Mouse (Mus musculus) mouse embryonic stem cell (cell line): Measurements from ENCODE around the gene Magoh.

Source experiments
- in situ Hi-C, 2 experiments: fragments of 300-500 bp; cut with MboI; formaldehyde crosslinking; loops; 1 replicate in 1 of 2; 3 replicates in 1 of 2; pipeline ENCODE4 v1.14.3; 2019 to 2020; ENCODE audit warnings: low sequenced_read_pairs in 2 of 2, low pct_unique_long_range_greater_than_20kb in 1 of 2, mixed read lengths in 1 of 2; ENCODE audit not compliant: unreplicated experiment in 1 of 2

Gene Magoh

DNA sequence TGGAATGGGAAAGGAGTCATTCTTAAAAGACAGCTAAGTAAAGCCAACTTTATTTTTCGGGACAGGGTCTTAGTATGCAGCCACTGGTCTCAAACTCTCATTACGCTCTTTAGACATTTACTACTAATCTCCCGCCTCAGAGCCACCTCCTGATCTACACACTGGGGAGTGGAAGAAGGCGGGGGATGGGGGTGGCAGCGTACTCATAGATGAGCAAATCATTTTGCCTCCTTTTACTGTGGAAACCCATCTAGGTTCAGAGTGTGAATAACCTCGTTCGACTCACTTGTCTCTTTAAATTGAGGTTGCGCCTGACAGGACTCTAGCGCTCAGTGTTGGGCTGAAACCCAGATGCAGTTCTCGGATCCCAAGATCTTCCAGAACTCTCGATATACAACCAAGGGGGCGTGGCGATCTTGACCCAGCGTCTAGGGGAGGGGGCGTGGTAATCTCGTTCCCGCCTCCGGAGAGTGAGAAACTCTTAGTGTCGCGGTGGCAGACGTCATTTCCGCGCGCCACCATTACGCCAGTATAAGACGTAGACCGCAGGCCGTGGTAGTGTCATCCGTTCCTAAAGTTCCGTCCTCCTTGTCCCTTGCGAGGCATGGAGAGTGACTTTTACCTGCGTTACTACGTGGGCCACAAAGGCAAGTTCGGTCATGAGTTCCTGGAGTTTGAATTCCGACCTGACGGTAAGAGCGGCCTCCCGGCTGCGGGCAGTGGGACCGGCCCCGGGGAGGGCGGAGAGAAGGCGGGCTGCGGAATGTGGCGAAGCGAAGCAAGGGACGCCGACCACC is at the start of gene Magoh:
TSS of gene Magoh (plus strand) at position 502 of the 797 bp plus-strand sequence.
- in situ Hi-C loops = no loop called here

DNA sequence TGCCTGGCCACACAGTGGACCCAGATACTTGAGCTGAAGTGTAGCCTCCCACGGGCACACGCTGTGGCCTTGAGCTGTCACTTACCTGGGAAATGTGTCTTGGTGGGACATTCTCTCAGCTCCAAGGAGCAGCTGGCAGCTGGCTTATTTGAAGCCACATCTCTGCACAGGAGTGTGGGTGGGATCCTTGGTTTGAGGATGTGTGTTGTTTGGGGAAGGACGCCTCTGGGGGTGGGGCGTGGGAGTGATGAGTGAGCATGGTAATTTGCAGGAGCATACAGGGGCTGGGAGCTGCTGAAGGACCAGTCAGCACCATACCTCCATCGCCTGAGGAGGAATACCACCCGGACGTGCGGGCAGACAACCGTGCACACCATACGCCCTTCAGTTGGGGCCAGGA is 49.4 kb upstream of the Magoh start:
- in situ Hi-C loops = no loop called here

DNA sequence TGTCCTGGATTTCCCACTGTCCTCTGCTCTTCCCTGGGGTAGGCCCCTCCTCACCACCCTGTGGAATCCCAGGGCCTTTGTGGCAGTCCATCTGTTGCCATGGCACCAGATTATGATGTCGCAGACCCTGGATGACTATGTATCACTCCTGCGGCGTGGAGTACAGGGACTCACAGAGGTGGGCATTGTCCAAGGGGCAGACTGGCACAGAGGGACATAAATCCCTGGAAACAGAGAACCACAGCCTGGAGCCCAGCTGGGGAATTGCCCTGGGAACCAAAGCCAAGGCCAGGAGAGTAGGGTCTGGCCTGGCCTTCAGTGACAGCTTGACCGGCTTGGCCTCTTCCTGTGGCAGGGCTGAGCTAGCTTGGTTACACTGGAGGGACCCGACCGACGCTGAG is 48.7 kb upstream of the Magoh start:
- in situ Hi-C loops = no loop called here

DNA sequence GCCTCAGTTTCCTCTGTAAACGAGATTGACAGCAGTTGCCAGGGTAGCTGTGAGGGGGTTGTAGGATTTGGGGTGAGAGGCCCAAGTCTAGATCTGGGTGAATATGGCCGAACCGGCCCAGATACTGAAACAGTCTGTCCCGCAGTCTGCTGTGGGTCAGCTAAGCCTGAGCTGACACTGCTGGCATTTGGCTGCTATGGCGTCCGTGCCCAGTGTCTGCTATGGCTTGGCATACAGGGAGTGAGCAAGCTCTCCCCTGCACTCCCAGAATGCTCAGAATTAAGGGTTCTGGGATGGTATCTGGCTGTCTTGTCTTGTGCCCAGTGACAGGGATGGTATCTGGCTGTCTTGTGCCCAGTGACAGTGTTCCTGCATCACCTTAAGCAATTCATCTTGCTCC is 47.9 kb upstream of the Magoh start:
- in situ Hi-C loops = no loop called here

DNA sequence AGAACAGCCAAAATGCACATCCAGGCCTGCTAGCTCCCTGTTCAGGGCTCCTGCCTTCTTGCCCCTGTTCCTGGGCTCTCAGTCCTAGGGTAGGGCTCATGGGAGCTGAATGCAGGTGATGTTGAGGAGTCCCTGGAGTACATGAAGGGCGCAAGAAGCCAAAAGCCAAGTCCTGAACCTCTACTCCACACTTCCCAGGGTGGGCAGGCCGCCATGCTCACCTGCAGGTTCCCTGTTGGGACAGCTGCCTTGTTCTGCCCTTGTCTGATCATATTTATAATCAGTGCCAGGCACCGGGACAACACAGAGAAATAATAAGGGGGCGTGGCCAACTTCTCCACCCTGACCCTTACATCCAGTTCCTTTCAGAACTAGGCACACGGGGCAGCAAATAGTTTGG is 46.0 kb upstream of the Magoh start:
- in situ Hi-C loops = no loop called here

DNA sequence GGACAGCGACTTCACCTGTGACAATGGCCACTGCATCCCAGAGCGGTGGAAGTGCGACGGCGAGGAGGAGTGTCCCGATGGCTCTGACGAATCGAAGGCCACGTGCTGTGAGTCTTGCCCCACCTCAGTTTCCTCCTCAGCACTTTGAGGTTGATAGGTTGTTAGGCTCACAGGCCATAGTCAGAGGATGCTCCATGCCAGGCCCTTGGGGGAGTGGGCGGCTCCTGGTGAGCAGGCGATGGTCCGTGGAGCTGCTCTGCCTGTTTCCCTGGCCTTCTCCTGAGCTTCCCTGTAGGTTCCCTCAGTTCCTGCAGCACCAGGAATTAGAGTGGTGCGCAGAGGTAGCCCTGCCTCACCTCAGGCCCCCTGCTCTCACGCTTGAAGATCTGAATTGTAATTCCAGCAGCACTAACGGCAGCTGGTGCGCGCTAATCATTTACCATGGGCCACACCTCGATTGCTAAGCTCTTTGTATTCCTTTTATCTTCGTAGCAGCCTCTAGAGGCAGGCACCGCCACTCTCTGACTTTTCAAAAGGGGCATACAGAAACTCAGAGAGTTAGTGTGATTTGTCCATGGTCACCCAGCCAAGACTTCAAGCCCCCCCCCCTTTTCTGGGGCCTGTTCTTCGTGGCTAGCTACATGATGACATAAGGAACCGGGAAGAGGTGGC is 44.8 kb upstream of the Magoh start:
- in situ Hi-C loops = no loop called here

DNA sequence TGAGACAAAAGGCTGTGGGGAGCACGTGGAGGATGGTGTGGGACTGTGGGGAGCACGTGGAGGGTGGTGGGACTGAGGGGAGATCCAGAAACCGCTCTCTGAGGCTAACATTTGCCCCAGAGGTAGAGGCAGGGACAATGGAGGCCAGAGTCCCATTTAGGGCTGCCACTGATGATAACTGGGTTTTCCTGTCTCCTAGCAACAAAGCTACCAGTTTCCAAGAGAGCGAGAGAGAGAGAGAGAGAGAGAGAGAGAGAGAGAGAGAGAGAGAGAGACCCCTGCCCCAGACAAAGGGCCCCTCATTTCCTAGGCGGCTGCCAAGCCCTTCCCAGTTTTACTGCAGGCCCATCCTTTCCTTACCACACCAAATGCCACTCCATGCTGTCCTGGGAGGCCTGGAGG is 44.0 kb upstream of the Magoh start:
- in situ Hi-C loops = no loop called here

DNA sequence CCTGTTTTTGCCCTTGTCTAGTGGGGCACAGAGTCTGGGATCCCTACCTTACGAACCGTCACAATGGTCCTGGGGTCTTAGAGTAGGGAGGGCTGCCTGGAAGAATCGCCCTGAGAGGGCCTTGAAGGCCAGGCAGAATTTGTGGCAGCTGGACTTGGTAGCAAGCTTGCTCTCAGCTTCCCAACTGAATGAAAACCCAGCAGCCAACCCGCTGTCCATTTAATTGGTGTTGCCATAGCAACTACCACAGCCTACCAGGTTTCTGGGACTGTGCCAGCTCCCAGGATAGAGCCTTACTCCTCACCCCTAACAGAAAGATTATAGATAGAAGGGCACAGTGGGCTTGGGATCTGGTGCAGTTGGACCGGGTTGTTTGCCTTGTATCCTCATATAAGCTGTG is 42.8 kb upstream of the Magoh start:
- in situ Hi-C loops = no loop called here

DNA sequence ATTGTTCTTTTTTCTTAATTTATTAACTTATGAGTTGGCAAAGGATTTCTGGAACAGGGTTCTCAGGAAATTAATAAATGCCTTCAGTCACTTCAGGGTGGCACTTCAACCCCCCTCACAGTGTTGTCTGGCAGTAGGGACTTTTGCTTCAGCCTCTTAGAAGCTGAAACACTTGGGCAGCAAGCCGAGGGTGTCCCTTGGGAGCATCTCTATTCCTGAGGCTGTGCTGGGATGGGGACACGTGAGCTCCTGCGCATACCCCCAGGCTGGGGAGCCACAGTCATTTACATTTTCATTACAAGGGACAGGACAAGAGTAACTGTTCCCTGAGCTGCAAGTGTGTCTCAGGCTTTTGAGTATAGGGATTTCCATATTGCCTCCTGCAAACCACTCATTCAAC is 41.6 kb upstream of the Magoh start:
- in situ Hi-C loops = no loop called here

DNA sequence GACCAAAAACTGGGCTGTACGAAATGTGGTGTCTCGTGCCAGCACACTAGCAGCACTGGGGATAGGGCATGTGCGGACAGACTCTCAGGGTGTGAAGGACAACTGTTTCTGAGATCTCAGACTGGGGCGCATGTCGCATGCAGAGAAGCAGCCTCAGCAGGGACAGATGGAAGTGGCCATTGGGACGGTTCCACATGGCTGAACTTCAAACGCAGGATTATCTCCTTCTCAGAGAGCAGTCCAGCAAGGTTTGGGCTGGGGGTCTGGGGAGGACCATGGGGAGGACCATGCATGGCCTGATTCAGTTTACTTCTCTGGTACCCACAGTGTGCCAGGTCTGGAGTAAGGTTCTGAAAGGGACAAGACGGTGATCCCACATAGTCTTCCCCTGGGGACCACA is 35.9 kb upstream of the Magoh start:
- in situ Hi-C loops = loop anchor here (5.0 kb wide), 2 partner anchors 76 to 111 kb away; no protein-coding TSS in a partner anchor

DNA sequence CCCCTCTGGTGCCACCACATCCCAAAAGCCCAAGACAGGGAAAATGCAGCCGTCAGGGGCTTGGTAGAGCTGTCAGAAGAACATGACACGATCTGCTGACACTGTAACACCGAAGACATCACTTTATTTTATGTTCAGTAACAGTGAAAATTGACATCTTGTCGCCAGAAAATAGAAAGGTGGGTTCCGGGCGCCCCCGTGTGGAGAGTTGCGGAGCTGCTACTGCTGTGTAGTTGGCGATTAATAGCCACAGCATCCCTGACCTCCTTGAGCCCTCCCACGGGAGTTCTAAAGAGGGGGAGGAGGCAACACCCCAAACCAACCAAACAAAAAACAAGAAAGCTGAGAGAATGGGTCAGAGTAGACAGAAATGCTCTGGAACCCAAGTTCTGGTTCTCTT is 34.6 kb upstream of the Magoh start:
- in situ Hi-C loops = loop anchor here (5.0 kb wide), 2 partner anchors 78 to 113 kb away; no protein-coding TSS in a partner anchor

DNA sequence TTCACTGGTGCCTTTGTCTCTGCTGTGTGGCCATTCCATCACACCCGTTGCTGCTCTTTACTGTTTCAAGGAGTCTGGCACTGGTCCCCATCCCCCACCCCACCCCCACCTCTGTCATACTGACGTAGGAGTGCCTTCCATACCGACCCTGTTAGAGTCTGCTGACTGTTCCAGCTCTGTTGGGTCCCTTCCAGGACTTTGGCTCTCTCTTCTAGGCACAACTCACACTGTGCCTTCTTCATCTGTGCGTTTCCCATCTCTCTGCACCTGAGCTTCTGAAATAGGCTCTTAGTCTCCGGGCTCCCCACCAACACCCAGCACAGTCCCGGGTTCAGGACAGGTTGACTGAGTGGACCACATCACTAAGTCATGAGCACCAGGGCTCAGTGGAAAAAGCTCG is 32.8 kb upstream of the Magoh start:
- in situ Hi-C loops = no loop called here

DNA sequence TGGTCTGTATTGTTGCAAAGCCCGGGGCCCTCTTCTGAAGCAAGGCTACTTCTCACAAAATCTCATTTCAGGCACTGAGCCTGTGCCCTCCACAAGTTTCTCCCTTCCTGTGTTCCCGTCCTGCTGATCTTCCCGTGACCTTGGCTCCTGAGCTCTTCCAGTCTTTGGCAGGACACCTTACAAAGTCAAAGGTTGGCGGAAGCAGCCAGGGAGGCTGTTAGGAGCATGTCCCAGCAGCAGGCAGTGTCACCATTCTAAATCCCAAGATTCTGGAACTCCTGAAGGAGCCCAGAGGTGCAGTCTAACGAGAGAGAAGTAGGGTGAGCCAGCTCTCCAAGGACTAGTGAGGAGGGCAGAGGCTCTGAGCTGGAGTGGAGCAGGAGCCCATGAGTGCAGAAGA is 31.0 kb upstream of the Magoh start:
- in situ Hi-C loops = no loop called here

DNA sequence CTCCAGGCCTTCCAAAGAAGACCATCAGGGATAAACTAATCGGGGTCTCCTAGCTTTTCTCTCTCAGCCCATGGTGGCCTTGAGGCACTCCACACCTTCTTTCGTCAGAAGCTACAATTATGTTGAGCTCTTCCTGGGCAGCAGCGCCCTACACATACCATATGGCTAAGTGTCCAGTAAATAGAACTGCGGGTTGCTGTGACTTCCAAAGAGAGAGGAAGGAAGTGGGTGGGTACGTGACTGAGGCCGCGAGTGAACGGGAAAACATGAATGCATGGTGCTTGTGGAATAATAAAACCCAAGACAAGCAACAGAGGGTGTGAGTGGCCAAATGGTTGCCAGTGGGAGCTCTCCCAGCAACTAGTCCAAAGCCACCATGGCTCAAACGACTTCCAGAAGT is 29.9 kb upstream of the Magoh start:
- in situ Hi-C loops = loop anchor here in 1 of 2 experiments (10.0 kb wide), 1 partner anchor 115 kb away; no protein-coding TSS in a partner anchor

DNA sequence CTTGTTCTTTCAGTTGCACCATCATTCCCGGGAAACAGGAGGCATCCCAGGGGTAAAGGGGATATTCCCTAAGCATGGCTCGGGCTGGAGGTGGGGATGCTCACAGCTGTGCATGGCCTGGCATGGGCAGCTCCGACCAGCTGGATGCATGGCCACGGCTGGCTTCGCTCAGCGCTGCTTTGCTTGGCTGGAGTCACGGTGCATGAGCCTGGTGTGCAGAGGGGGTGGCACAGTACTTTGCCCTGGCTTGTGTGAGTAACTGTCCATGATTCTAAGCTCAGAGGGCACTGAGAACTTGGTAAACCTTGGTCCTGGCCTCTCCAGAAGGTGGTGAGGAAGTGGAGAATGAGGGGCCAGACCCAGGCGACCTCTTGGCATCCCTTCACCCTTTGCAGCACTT is 29.5 kb upstream of the Magoh start:
- in situ Hi-C loops = loop anchor here in 1 of 2 experiments (10.0 kb wide), 1 partner anchor 115 kb away; no protein-coding TSS in a partner anchor

DNA sequence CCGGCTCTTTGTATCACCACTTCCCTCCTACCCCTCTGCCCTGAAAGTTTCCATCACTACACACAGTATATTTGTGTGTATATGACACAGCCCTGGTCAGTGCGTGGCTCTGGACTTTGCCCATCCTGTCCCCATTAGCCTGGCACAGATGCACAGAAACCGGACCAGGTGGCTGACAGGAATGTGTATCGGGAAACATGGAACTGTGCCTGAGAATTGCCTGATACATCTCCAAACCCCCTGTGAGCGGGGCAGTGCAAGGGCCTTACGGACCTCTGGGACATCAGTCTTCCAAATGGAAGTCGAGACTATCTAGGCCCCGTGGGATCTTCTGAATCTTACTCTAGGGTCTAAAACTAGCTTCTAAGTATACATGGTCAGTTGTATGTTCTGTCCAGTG is 26.2 kb upstream of the Magoh start:
- in situ Hi-C loops = loop anchor here in 1 of 2 experiments (10.0 kb wide), 1 partner anchor 119 kb away; no protein-coding TSS in a partner anchor

DNA sequence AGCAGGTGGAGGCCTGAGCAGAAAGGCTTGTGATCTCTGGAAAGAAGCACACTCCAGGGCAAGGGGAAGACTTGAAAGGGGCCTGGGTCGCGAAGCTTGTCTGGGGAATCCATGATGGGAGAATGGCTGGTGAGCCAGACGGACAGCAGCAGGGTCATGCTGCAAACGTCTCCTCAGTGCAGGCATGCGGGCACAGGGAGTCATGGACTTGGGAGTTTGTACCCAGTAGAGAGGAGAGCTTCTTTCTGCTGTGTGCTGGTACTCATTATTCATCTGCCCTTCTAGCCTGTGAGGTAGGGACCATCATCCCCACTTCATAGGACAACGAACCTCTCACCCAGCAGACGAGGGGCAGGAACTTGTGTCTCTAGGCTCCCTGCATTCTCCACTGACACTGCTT is 25.7 kb upstream of the Magoh start:
- in situ Hi-C loops = loop anchor here in 1 of 2 experiments (10.0 kb wide), 1 partner anchor 119 kb away; no protein-coding TSS in a partner anchor

DNA sequence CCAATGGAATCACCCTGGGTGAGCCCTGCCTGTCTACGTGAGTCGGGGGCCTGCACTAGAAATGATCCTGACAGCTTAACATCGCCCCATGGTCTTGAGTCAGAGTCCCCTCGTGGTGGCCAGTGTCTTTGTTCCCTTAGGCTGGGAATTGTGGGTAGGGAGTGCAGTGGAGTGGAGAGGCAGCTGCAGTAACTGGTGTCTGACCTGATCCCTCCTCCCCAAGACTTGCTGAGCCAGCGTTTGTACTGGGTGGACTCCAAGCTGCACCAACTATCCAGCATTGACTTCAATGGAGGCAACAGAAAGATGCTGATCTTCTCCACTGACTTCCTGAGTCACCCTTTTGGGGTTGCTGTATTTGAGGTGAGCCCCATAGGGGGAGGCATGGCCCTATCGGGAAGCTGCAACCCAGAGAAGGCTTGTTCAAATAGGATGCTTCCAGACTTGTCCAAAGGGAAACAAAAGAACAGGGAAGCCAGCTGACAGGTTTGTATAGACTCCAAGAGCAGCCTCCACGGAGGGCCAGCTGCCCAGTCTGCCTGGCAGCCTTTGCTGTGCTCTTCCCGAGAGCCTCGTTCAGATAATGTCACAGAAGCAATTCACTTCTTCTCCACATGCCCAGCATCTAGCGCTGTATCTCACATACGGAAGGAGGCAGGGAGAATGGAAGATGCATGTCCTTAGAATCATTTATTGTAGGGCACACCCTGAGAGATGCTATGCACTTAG is 22.4 kb upstream of the Magoh start:
- in situ Hi-C loops = loop anchor here in 1 of 2 experiments (10.0 kb wide), 1 partner anchor 122 kb away; no protein-coding TSS in a partner anchor

DNA sequence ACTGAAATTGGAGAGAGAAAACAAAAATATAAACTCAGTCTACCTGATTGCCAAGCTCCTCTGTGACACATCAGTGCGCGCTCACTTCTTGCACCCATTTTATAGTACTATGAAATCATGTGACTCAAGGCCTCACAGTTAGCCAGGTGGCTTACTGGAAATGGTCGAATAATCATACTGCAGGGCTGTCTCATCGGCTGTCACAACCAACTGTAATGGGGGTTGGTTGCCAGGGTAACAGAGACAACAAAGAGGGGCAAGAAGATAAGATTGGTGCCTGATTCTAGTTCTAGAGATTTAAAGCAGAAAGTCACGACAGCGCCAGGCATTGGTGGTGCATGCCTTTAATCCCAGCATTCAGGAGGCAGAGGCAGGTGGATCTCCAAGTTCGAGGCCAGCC is 20.6 kb upstream of the Magoh start:
- in situ Hi-C loops = loop anchor here in 1 of 2 experiments (10.0 kb wide), 1 partner anchor 124 kb away; no protein-coding TSS in a partner anchor
